Mouse (Mus musculus) left cerebral cortex, postnatal 10 days (tissue): ENCODE data around the gene Tph1. TPM values are rescaled to one million over a fixed set of nuclear protein-coding genes. Genes with fewer than 3 reads are reported as not detected.
"Not testable (repeated sequence)": the region's sequence is repeated elsewhere in the genome, so short reads cannot be mapped to it uniquely, and the experiment has no call there.

ENCODE experiments used
- DNase-seq, 2 experiments: peaks; one replicate each; pipeline ENCODE4 v3.0.0; 2021 to 2022; ENCODE audit warnings: low spot score in 2 of 2, mixed read lengths in 1 of 2; ENCODE audit errors: extremely low spot score in 1 of 2
- intact Hi-C: fragments of 180-260 bp; cut with DNase I; formaldehyde crosslinking; loops from one replicate; pipeline ENCODE4 v1.15.1; 2025
- total RNA-seq, 2 experiments: library from RNA; stranded (reverse); gene quantifications; 2 replicates each; pipeline ENCODE4 v1.2.3; 2021

Tph1 gene
- under 1 TPM; 0.45 to 0.69 TPM for total RNA-seq

DNA sequence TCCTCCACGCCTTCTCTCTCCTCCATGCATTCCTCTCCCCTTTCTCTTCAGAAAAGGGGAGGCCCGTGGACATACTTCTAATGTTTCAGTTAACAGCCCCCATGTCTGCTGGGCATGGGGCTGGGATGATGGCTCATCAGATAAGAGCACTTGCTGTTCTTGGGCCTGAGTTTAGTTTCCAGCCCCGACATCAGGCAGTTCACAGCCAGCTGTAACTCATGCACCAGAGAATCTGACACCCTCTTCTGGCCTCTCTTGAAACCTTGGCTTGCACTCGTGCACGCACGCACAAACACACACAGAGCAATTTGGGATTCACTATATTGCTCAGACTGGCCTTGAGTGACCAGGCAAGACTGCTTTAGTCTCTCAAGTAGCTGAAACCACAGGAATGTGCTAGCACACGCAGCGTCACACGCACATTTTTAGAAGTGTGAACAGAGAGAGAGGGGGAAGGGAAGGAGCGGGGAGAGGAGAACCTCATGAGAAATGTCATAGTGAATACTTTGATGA, at the start of gene Tph1:
TSS of gene Tph1 (minus strand) at position 378 of the 513 bp plus-strand sequence.
- intact Hi-C loops, result no loop called here
- no peak for DNase-seq

DNA sequence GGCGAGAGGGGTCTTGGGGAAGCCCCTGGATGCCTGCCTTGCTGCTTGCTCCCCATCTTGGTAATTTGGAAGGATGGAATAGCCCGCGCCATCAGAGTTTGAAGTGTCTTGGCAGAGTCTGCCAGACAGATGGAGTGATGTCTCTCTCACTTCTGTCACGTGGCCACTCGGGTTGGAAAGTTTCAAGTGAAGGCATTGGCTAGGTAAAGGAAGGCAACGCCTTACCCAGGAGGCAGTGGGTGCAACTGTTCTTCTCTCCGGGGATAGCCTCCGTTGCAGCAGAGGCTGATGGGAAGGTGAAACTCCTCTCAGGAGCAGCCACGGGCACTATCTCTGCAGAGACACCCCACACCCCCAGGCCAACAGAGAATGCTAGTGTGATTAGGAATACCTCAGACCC, 48.1 kb upstream of the Tph1 start:
- intact Hi-C loops, result no loop called here

GRCm38 (mm10) chr7:46719526-46719925, 47.2 kb upstream of the Tph1 start:
- intact Hi-C loops, result no loop called here
- no peak for DNase-seq

More for the DNA sequence above, 48.1 kb upstream of the Tph1 start:
- no peak for DNase-seq

DNA sequence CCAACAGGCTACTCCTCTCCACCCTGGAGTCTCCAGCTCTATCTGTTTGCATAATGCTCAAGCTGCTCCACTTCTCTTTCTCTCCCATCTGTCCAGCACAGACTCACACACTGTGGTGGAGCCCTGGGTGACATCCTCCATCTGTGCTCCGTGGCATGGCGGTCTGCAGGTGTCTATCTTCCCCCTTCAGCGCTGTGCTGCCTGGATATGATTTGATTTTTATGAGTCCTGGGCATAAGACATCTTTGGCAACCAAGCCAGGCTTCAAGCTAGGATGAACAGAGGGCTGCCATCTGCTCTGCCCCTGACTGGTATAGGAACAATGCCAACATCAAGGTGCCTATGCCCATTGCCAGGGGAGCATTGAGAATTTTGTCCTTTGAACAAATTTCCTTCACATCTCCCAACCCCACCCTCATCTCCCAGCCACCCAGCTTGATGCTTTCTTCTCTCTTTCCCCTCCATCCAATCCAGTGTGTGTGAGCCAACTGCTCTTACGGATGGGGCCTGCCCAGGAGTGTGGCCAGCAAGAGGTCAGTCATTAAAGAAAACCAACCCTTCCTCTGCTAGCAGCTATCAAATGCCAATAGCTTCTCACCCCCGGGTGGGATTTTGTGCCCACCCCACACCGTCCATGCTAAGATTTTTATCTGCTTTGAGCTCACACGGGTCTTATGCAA, 46.4 kb upstream of the Tph1 start:
- DNase-seq, result no peak
- intact Hi-C loops, result no loop called here

DNA sequence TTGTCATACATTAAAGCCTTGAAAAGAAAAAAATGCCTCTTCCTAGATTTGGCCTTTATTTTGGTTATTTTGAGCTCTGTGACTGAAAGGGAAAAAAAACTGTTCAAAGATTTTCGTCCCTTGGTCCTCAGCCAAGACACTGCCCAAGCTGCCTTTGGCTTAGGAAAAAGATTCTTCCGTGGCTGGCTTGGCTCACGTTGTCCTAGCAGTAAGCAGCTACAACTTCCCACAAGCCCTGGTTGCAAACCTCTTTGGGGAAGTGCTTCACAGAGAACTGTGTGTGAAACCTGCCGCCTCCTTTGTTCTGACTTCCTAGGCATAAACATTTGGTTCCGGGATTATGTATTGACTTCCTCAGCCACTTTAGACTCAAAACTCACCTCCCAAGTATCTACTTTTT, 44.6 kb upstream of the Tph1 start:
- peak in 1 of 2 experiments; percentile 61 for DNase-seq
- intact Hi-C loops, result no loop called here

- no peak for DNase-seq
- intact Hi-C loops, result no loop called here
Observed at GRCm38 (mm10) chr7:46715600-46715999, 43.3 kb upstream of the Tph1 start, which contains the start of gene Saa3. Saa3 (minus strand) TSS chr7:46715700.

- intact Hi-C loops, result loop anchor here (5.0 kb wide), 2 partner anchors 58 to 72 kb away; no protein-coding TSS in a partner anchor
- DNase-seq, result peak; percentile 30 to 63
Observed at GRCm38 (mm10) chr7:46714518-46714917, 42.2 kb upstream of the Tph1 start.

DNA sequence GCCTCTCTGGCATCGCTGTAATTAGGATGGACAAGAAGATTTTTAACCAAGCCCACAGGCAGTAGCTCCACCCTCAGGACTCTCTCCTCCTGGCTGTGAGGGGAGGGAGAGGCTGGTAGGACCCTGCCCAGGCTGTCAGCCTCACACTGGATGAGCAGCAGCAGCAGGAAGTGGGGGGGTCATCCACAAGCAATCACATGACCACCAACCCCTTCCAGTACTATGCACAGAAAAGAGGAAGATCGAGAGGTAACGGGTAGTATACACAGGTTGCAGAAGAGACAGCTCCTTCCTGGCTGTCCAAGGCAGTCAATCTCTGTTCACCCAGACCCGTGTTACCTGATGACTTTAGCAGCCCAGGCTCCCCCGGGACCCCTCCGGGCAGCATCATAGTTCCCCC, 39.9 kb upstream of the Tph1 start:
- DNase-seq, result no peak
- intact Hi-C loops, result loop anchor here (5.0 kb wide), 2 partner anchors 60 to 70 kb away; no protein-coding TSS in a partner anchor

- intact Hi-C loops, result loop anchor here (5.0 kb wide), 2 partner anchors 62 to 68 kb away; no protein-coding TSS in a partner anchor
- DNase-seq, result peak; percentile 73 to 91
Observed at GRCm38 (mm10) chr7:46710390-46710844, 38.1 kb upstream of the Tph1 start, which contains the start of gene Saal1. Saal1 (minus strand) TSS chr7:46710680.

DNA sequence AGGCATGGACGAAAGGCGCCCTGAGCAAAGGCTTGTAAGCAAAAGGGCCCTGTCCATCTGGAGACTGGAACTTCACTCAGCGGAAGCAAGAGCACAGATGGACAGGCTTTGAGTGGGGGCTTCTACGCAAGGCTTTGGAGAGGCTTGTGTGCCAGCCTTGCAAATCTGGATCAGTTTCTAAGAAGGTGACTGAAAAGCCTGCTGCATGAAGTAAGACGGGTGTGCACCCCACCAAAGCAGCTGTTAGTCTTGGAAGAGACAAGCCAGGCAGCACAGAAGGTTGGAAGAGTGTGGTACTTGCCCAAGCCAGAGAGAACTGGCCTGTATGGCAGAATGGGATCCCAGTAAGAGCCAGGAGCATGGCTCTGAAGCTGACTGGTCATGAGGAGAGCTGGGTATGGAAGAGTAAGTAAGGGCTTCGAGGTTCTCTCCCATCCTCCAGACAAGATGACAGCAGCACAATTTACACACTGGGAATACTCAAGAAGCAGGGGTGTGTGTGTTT, 28.2 kb upstream of the Tph1 start:
- no peak for DNase-seq
- intact Hi-C loops, result no loop called here

GRCm38 (mm10) chr7:46696754-46697153, 24.4 kb upstream of the Tph1 start:
- DNase-seq, result no peak
- intact Hi-C loops, result no loop called here

GRCm38 (mm10) chr7:46686827-46687226, 14.5 kb upstream of the Tph1 start:
- DNase-seq, result no peak
- intact Hi-C loops, result no loop called here

- no peak for DNase-seq
- intact Hi-C loops, result no loop called here
Observed at GRCm38 (mm10) chr7:46680732-46681131, 8.4 kb upstream of the Tph1 start.

GRCm38 (mm10) chr7:46679044-46679443, 6.7 kb upstream of the Tph1 start:
- DNase-seq, intact Hi-C loops: not testable (repeated sequence)

DNA sequence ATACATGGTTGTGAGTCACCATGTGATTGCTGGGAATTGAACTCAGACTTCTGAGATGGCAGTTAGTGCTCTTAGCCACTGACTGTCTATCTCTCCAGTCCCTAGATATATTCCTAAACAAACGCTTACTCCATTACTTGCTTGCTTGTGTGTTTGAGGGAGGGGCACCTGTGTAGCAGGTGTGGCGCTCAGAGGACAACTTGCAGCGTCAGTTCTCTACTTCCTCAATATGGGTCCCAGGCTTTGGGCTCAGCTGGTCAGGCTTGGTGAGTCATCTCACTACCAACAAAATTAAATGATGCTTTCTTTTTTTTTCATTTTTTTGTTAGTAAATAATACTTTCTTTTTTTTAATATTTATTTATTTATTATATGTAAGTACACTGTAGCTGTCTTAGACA, 6.1 kb upstream of the Tph1 start:
- DNase-seq, result no peak
- intact Hi-C loops, result no loop called here

DNA sequence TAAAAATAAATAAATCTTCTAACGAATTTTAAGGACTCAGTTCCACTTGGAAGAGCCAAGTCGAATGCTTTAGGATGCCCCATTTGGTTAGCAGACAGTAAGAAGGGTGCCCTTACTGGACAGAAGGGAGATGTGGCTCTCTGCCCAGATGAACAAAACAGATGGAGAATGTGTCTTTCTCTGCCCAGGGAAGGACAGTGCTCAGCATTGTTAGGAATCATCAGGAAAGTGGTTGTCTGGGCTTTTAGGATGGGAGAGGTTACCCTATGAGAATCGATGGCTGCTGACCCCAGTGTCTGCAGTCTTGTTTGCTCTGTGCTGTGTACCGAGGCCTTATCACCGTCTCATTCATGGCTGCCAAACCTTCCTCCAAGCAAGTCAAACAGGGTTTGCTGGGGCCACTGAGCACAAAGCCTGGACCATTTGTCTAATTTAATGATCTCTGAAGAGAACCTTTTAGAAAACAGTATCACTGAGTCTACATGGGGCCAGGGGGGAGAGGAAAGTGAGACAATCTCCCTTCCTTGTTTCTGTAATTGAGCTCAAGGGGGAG, 4.5 kb upstream of the Tph1 start:
- DNase-seq, result no peak

GRCm38 (mm10) chr7:46675886-46676285, 3.5 kb upstream of the Tph1 start:
- DNase-seq, result no peak
- intact Hi-C loops, result no loop called here

More for the DNA sequence above, 4.5 kb upstream of the Tph1 start:
- intact Hi-C loops, result no loop called here

- DNase-seq, result no peak
- intact Hi-C loops, result no loop called here
Observed at GRCm38 (mm10) chr7:46675061-46675460, 2.7 kb upstream of the Tph1 start.

DNA sequence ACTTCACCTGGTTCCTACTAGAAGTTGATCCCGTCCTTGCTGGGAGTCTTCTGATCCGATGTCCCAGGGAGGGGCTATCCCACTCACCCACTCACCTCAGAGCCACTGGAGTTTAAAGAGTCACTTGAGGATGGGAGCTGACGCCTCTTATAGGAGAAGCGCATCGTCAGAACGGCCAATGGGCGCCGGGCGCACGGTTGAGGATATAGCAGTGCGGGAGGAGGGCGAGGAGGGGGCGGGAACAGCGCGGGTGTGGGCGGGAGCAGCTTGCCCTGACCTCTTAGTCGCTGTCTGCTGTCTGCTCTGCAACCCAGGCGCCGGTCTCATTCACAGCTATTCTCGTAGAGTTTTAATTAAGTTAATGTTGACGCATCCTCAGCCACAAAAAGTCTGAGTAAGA, 5.1 kb downstream of the Tph1 start:
- intact Hi-C loops, result no loop called here
- peak in 1 of 2 experiments; percentile 37 for DNase-seq

GRCm38 (mm10) chr7:46665236-46665635, 7.1 kb downstream of the Tph1 start:
- intact Hi-C loops, result no loop called here
- DNase-seq, result peak in 1 of 2 experiments; percentile 31
